Mouse (Mus musculus) layer of hippocampus, adult 11-12 months (tissue): ENCODE results near the gene Srp72.
A peak's percentile ranks its signal among the peaks of the same experiment; 100 is the strongest.
"Not testable (repeated sequence)": the region's sequence is repeated elsewhere in the genome, so short reads cannot be mapped to it uniquely, and the experiment has no call there.

Source experiments
- DNase-seq: peaks from one replicate; pipeline ENCODE4 v3.0.0; 2022; ENCODE audit warnings: low spot score

The Srp72 gene

GRCm38 (mm10) chr5:76964651-76965050 is 9.8 kb upstream of the Srp72 start:
- no peak for DNase-seq

- DNase-seq: no peak
These were observed 5.2 kb upstream of the Srp72 start for GRCm38 (mm10) chr5:76969250-76969649.

- not testable (repeated sequence) for DNase-seq
These were observed 3.4 kb upstream of the Srp72 start for GRCm38 (mm10) chr5:76971115-76971514.

GRCm38 (mm10) chr5:76973488-76973887 is 995 bp upstream of the Srp72 start:
- DNase-seq: no peak

GRCm38 (mm10) chr5:76974207-76974553 is 303 bp upstream of the Srp72 start:
- DNase-seq: no peak

- no peak for DNase-seq
These were observed 1.3 kb downstream of the Srp72 start for GRCm38 (mm10) chr5:76975736-76976135.

GRCm38 (mm10) chr5:76984015-76984414 is 9.5 kb downstream of the Srp72 start:
- no peak for DNase-seq

- no peak for DNase-seq
These were observed 16.3 kb downstream of the Srp72 start for GRCm38 (mm10) chr5:76990789-76991188.

- no peak for DNase-seq
These were observed 18.8 kb downstream of the Srp72 start for GRCm38 (mm10) chr5:76993174-76993814.

- DNase-seq: peak; percentile 33
These were observed 23.9 kb downstream of the Srp72 start for GRCm38 (mm10) chr5:76998416-76998815.

- DNase-seq: no peak
These were observed 26.7 kb downstream of the Srp72 start for GRCm38 (mm10) chr5:77001192-77001591.

- no peak for DNase-seq
These were observed 29.8 kb downstream of the Srp72 start, which contains the start of gene Arl9 for GRCm38 (mm10) chr5:77004051-77004821. Gene Arl9 (plus strand): TSS chr5:77004055.

- no peak for DNase-seq
These were observed 35.9 kb downstream of the Srp72 start for GRCm38 (mm10) chr5:77010352-77010751.

GRCm38 (mm10) chr5:77011082-77011481 is 36.6 kb downstream of the Srp72 start:
- DNase-seq: no peak

- no peak for DNase-seq
These were observed 38.7 kb downstream of the Srp72 start for GRCm38 (mm10) chr5:77013171-77013570.

GRCm38 (mm10) chr5:77015544-77016482 is 41.3 kb downstream of the Srp72 start, which contains the start of gene Thegl:
Gene Thegl (plus strand): TSS chr5:77016023.
- DNase-seq: peak; percentile 75

- no peak for DNase-seq
These were observed 53.6 kb downstream of the Srp72 start for GRCm38 (mm10) chr5:77028034-77028433.

GRCm38 (mm10) chr5:77029735-77030134 is 55.3 kb downstream of the Srp72 start:
- DNase-seq: peak; percentile 49

GRCm38 (mm10) chr5:77035101-77035500 is 60.6 kb downstream of the Srp72 start:
- not testable (repeated sequence) for DNase-seq

- DNase-seq: no peak
These were observed 64.0 kb downstream of the Srp72 start for GRCm38 (mm10) chr5:77038451-77038850.

GRCm38 (mm10) chr5:77039391-77039790 is 64.9 kb downstream of the Srp72 start:
- DNase-seq: no peak

- DNase-seq: no peak
These were observed 69.9 kb downstream of the Srp72 start for GRCm38 (mm10) chr5:77044362-77044761.
